Mouse (Mus musculus): ENCODE results near the gene Frem3. TPM values are rescaled to one million over a fixed set of nuclear protein-coding genes. Genes with fewer than 3 reads are reported as not detected.

The Frem3 gene
- under 1 TPM in 1 of 2 experiments, not detected in 1; 0.06 TPM for total RNA-seq (2021)

DNA sequence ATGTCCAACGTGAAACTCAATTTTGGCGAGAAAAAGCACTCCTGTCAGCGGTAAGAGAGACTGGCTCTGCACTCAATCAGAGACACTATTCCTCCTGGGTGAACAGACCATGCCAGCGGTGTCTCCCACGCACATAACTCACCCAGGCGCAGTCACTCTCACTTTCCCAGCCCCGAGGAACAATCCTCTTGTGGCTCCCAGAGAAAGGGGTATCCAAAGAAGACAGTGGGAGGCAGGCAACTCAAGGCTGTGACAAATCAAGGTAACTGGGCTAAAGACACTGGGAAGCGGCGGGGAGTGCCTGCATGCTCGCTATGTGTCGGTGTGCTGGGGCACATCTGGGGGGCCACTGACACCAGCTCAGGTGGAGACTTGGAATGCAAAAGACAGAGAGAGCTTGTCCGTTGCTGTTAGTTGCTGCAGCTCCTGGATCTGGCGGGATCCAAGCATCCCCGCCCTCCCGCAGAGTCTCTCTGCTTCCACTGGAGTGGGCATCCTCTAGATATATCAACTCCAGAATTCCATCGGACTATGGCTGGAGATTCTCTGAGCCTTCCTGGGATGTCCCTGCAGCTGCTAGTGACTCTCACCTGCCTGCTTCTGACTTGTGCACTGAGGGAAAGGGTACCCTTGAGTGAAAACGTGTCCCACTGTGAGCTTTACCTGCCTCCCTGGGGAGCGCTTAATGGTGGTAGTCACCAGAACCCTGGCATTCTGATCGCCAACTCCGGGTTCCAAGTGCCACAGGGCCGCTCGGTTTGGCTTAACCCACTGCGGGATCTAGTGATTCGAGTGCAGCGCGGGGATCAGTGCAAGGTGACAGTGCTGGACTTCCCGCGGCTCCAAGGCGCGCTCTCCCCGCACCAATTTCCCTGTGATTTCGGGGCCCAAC lies at the start of gene Frem3:
Gene Frem3 (plus strand): TSS at position 532 of the 892 bp plus-strand sequence.
- intact Hi-C loops (cut with DNase I) = no loop called here
- no peak for DNase-seq

DNA sequence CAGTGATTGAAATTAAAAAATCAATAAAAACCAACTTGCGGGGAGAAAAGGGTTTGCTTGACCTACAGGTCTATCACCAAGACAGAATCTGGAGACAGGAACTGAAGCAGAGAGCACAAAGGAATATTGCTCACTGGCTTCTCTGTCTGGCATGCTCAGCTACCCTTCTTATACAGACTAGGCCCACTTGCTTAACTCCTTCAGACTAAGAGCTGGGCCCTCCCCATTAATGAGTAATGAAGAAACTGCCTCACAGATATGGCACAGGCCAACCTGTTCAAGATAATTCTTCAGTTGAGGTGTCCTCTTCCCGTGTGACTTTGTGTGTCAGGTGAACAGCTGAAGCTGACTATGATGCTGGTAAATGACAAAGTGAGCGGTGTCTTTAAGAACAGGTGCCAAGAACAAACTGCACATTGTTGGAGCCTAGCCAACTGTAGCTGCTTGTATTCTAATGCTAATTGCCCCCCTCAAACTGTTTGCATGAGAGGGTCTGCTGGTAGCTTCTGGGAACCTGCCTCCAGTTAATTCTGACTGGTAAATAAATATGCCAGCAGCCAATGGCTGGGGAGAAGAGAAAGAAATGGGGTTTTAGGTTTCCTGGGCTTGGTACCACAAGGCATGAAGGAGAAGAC lies 46.6 kb upstream of the Frem3 start:
- DNase-seq = no peak
- intact Hi-C loops (cut with DNase I) = no loop called here

GRCm38 (mm10) chr8:80567471-80567870 lies 43.4 kb upstream of the Frem3 start:
- intact Hi-C loops (cut with DNase I) = no loop called here
- DNase-seq = no peak

DNA sequence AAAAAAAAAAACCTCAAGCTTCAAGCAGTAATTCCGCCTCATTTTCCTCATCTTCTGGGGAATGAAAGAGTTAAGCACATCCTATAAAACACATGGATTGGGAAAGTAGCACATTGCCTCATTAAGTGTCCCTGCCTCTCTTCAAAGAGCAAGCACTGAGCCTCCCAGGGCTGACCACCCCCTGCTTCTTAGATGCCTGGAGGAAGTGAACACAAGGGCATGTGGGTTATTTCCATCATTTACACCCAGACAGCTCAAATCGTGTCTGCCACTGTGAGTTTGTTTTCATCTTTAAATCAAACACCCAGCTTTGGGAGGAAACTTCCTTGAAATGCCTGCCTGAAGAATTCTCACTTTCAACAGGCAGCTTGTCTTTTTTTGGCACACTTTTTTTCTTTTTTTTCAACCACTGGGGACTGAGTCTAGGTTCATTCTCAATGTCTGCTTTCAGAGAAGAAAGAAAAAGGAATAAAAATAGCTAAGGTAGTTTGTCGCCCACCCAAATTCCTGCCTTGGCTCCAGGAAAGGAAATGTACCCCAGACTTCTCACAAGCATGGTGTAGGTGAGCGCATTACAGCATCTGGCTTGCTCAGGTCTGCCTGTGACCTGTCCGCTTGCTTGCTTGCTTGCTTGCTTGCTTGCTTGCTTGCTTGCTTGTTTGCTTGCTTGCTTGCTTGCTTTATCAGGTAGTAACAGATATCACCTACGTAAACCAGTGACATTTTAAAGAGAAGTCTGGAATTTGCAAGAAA lies 42.5 kb upstream of the Frem3 start:
- intact Hi-C loops (cut with DNase I) = no loop called here
- DNase-seq = no peak

- intact Hi-C loops (cut with DNase I) = no loop called here
- DNase-seq = no peak
Observed at GRCm38 (mm10) chr8:80572417-80573061, 38.3 kb upstream of the Frem3 start.

DNA sequence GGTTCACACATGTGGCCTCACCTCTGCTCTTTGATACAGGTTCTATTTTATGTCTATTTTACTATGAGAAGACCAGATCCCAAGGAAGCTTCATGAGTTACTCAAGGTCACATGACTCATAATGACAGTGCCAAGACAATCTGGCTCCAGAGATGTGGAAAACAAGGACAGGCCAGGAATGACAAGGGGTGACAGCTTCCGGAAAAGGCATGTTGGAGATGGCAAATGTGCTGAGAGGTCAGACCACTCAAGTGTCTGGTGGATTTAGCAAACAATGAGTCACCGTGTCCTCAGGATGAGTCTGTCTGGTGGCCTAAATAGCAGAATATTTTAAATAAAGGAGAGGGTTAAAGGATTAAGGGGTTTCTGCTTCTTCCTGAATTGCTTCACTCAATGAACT lies 33.8 kb upstream of the Frem3 start:
- intact Hi-C loops (cut with DNase I) = no loop called here
- no peak for DNase-seq

DNA sequence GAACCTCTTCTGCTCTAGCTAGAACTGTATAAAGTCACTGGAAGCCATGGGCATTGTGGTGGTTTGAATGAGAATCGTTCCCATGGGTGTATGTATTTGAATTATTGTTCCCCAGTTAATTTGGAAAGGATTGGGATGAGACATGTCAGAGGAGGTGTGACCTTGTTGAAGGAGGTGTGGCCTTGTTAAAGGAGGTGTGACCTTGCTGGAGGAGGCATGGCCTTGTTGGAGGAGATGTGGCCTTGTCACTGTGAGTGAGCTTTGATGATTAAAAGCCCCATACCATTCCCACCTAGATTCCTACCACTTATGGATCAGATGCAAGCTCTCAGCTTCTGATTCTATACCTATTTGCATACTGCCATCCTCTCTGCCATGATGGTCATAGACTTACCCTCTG lies 31.8 kb upstream of the Frem3 start:
- no peak for DNase-seq
- intact Hi-C loops (cut with DNase I) = no loop called here

DNA sequence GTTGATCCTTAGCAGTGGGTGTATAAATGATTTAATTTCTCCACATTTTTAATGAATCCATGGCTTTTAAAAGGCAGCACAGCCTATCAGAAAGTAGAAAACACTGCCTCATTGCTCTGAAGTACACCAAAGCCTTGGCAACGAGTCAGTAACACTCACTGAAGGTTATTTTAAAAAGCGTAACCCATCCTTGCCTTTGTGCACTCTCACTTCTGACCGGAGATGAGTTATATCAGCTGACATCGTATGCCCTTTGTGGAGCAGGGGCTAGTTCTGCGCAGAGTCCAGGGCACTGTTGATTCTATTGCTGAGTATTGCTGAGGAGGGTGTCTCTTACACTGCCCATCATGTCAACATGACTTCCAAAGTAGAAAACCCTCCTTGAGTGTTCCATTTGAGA lies 18.3 kb upstream of the Frem3 start:
- no peak for DNase-seq
- intact Hi-C loops (cut with DNase I) = no loop called here

DNA sequence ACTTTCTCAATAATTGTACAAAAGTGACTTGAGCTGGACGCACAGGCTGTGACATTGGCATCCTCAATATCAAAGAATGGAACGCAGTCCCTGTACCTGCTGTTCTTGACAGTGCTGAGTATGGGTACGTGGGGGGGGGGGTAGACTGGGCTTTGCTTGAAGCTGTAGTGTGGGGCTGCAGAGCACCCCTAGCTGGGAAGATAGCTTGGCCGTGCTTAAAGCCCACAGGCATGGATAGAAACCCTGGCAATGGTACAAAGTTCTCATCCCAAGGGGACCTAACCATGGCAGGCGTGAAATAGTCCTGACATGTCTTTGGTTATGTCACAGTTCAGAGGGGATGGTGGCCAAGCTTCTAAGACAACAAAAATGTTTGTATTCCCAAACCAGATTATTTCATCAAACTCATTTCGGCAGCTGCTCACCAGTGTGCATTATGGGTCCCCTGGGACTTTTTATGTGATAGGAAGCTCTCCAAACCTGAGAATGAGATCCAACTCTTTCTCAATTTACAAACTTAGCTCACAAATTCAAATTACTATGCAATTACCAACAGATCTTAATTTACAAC lies 10.2 kb upstream of the Frem3 start:
- intact Hi-C loops (cut with DNase I) = no loop called here
- DNase-seq = no peak

DNA sequence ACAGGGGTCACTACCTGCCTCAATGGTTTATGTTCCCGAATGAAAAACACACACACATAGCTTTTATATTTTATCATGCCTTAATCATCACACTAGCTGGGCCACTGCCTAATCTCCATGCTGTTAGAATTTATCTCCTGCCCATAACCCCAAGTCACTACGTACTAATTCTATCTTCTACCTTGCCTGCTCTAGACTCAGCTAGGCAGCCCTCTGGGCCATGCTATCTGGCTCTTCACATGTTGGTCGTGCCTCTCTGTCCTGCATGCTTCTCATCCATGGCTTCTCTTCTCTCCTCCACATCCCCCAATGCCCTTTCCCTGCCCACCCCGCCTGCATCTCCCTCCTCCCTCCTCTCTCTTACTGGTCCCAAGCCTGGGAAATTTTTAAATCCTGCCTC lies 9.0 kb upstream of the Frem3 start:
- intact Hi-C loops (cut with DNase I) = no loop called here
- no peak for DNase-seq

GRCm38 (mm10) chr8:80607082-80607481 lies 3.8 kb upstream of the Frem3 start:
- intact Hi-C loops (cut with DNase I) = no loop called here

DNA sequence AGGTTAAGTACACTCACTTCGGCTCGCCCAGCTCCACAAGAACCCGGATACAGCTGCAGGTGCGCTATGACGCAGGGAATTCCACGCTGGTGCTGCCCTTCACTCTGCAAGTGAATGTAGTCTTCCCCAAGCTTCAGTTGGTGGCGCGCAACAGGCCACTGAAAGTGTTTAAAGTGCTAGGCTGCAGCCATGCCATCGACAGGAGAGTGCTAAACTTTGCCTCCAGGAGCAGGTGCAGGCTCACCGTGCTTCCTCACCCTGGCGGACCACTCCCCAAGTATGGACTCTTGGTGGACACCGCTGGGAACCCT lies 516 bp downstream of the Frem3 start:
- no peak for DNase-seq
- intact Hi-C loops (cut with DNase I) = no loop called here

More at GRCm38 (mm10) chr8:80607082-80607481, 3.8 kb upstream of the Frem3 start:
- no peak for DNase-seq

DNA sequence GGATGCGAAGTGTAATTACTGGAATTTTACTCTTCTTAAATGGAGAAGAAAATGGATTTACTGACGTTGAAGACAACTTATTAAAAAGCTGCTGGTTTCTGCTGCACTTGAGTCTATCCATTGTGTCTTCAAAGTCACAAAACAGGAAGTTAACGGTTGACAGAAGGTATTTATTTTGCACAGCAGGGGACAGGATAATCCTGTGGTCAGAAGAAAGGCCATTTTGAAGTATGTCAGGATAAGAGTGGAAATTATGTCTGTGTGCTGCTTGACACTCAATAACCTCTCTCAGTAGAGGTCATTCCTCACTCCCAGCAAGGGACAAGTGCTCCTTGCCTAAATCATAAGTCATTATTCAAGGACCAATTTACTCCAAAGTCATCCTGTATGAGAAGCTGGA lies 8.9 kb downstream of the Frem3 start:
- intact Hi-C loops (cut with DNase I) = no loop called here
- DNase-seq = no peak

DNA sequence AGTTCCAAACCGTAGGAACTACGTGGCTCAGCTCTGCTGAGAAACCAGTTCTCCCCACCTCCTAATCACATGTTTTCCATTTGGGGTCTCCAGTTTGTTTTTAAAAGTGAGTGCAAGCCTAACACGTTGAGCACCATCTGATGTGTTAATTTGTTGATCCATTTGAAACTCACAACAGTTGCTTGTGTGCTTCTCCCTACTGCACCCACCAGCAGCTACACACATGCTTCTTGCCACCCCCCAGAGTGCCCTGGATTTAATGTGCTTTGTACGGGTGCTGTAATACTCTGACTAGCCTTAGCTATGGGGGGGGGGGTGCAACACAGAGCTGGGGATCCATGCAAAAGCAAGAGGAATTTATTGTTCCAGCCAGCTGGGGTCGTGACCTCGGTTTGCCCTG lies 36.5 kb downstream of the Frem3 start:
- intact Hi-C loops (cut with DNase I) = no loop called here
- DNase-seq = no peak

GRCm38 (mm10) chr8:80657639-80658038 lies 46.8 kb downstream of the Frem3 start:
- intact Hi-C loops (cut with DNase I) = no loop called here
- DNase-seq = no peak

DNA sequence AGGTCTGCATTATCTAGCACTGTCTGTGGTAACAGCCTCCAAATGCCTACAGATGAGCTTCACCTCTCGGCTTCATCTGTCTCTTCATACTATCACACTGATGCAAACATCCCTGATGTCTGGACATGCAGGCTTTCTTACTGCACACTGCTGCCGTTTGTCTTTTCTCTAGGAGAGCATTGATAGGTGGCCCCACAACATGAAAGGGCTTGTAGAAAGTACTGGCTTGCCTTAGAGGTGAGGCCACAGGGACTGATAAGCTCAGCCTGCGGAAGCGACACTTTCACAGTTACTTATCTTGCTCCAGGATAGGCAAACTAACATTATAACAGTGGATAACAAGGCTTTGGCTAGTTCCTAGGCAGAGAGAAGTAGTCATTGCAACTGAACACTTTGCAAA lies 50.2 kb downstream of the Frem3 start:
- intact Hi-C loops (cut with DNase I) = no loop called here
- DNase-seq = no peak

- no peak for DNase-seq
- intact Hi-C loops (cut with DNase I) = no loop called here
Observed at GRCm38 (mm10) chr8:80663476-80663875, 52.6 kb downstream of the Frem3 start.

DNA sequence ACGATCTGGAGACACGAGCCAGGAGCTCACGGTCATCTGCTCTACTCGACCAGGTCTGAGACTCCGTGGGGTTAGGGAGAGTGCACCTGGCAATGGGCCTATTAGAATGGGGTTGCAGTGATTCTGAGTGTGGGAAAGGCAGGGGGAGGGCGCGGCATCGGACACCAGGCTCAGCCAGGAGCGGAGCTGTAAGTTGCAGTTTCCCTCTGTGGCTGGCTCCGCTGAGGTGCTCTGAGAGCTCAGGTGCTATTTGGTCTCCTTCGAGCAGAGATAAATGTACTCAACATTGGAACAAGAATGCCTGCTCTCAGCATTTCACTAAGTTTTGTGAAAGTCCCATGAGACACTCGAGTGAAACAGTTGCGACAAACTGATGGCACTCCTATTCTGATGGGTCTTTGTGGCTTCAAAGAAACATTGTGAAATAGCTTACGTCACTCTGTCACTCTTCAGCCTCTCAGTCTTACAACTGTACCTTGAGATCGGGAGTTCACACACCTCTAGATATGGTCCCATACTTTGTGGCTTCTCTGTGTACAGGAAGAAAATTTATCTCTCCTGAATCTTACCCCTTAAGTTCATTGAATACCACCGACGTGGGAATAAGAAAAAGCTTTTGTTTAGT lies 58.5 kb downstream of the Frem3 start:
- intact Hi-C loops (cut with DNase I) = no loop called here
- DNase-seq = no peak

GRCm38 (mm10) chr8:80682594-80682993 lies 71.7 kb downstream of the Frem3 start:
- no peak for DNase-seq
- intact Hi-C loops (cut with DNase I) = no loop called here

- no peak for DNase-seq
- intact Hi-C loops (cut with DNase I) = no loop called here
Observed at GRCm38 (mm10) chr8:80683756-80684335, 73.0 kb downstream of the Frem3 start.

Data from heart, postnatal 36 days (tissue).